Mouse (Mus musculus) MEL (cell line): ENCODE measurements around the gene Lrrc49. TPM values are rescaled to one million over a fixed set of nuclear protein-coding genes. Genes with fewer than 3 reads are reported as not detected.

Source experiments
- DNase-seq: peaks from one replicate; pipeline ENCODE4 v3.0.0; 2011; ENCODE audit warnings: low read depth, low spot score
- H3K27ac ChIP-seq: 2 replicates; pipeline ENCODE4 v1.5.1; 2012; ENCODE audit warnings: low read depth, mild to moderate bottlenecking, control low read depth, low read length, moderate library complexity; ENCODE audit not compliant: control insufficient read depth
- H3K27me3 ChIP-seq, 2 experiments: fragments of 150-350 bp in 1 of 2; sonication (generic) in 1 of 2; 2 replicates each; pipeline ENCODE4 v1.6.1; 2012; ENCODE audit warnings: low read length in 2 of 2, mild to moderate bottlenecking in 2 of 2, improper control_type of control experiment in 1 of 2, moderate library complexity in 1 of 2; ENCODE audit not compliant: insufficient read depth in 2 of 2, control insufficient read depth in 1 of 2
- H3K36me3 ChIP-seq, 2 experiments: 2 replicates each; pipeline ENCODE4 v1.6.1; 2012 to 2014; ENCODE audit warnings: low read length in 2 of 2, improper control_type of control experiment in 1 of 2, inconsistent platforms in 1 of 2, mild to moderate bottlenecking in 1 of 2; ENCODE audit not compliant: insufficient read depth in 2 of 2, control insufficient read depth in 1 of 2
- H3K4me1 ChIP-seq, 2 experiments: fragments of 150-350 bp in 1 of 2; sonication (generic) in 1 of 2; 2 replicates each; pipeline ENCODE4 v1.6.1; 2012; ENCODE audit warnings: low read length in 2 of 2, improper control_type of control experiment in 1 of 2, mild to moderate bottlenecking in 1 of 2; ENCODE audit not compliant: insufficient read depth in 2 of 2, control insufficient read depth in 1 of 2
- H3K4me3 ChIP-seq, 2 experiments: fragments of 150-350 bp in 1 of 2; sonication (generic) in 1 of 2; 2 replicates each; pipeline ENCODE4 v1.5.1; 2012; ENCODE audit warnings: low read depth in 2 of 2, low read length in 2 of 2, mild to moderate bottlenecking in 2 of 2, moderate library complexity in 2 of 2, control low read depth in 1 of 2, improper control_type of control experiment in 1 of 2; ENCODE audit not compliant: control insufficient read depth in 1 of 2, insufficient read depth in 1 of 2
- H3K79me2 ChIP-seq: 2 replicates; pipeline ENCODE4 v1.6.1; 2012; ENCODE audit warnings: mild to moderate bottlenecking, low read length, moderate library complexity; ENCODE audit not compliant: control insufficient read depth, poor library complexity, insufficient read depth
- H3K9ac ChIP-seq: 2 replicates; pipeline ENCODE4 v1.6.1; 2012; ENCODE audit warnings: low read depth, mild to moderate bottlenecking, control low read depth, low read length, moderate library complexity; ENCODE audit not compliant: control insufficient read depth, poor library complexity, severe bottlenecking
- H3K9me3 ChIP-seq: fragments of 150-350 bp; sonication (generic); replicated peaks from 2 replicates; pipeline ENCODE4 v1.6.1; 2012; ENCODE audit warnings: mild to moderate bottlenecking, low read length, improper control_type of control experiment, moderate library complexity; ENCODE audit not compliant: insufficient read depth
- CHD2 ChIP-seq: IDR thresholded peaks from 2 replicates; pipeline ENCODE4 v1.6.1; 2011; ENCODE audit warnings: low read length, improper control_type of control experiment
- CTCF ChIP-seq, 3 experiments: IDR thresholded peaks in 2 of 3; conservative IDR thresholded peaks in 1 of 3; 2 replicates each; pipeline ENCODE4 v1.5.1; 2011 to 2012; ENCODE audit warnings: low read length in 3 of 3, low read depth in 2 of 3, mild to moderate bottlenecking in 2 of 3, improper control_type of control experiment in 1 of 3, inconsistent platforms in 1 of 3, mixed read lengths in 1 of 3, moderate library complexity in 1 of 3; ENCODE audit not compliant: control insufficient read depth in 1 of 3, insufficient read depth in 1 of 3, poor library complexity in 1 of 3, severe bottlenecking in 1 of 3
- EP300 ChIP-seq, 2 experiments: IDR thresholded peaks; 2 replicates each; pipeline ENCODE4 v1.6.1; 2011; ENCODE audit warnings: improper control_type of control experiment in 2 of 2, low read length in 2 of 2, low read depth in 1 of 2, mild to moderate bottlenecking in 1 of 2
- ETS1 ChIP-seq: IDR thresholded peaks from 2 replicates; pipeline ENCODE4 v1.6.1; 2012; ENCODE audit warnings: low read depth, mild to moderate bottlenecking, inconsistent platforms, low read length, improper control_type of control experiment, moderate library complexity
- GABPA ChIP-seq: IDR thresholded peaks from 2 replicates; pipeline ENCODE4 v1.6.1; 2012; ENCODE audit warnings: low read depth, mild to moderate bottlenecking, inconsistent platforms, low read length, improper control_type of control experiment, moderate library complexity
- KAT2A ChIP-seq: conservative IDR thresholded peaks from 2 replicates; pipeline ENCODE4 v1.6.1; 2012; ENCODE audit warnings: low read depth, low read length, improper control_type of control experiment, inconsistent platforms
- MAFK ChIP-seq: IDR thresholded peaks from 2 replicates; pipeline ENCODE4 v1.6.1; 2011; ENCODE audit warnings: low read depth, mild to moderate bottlenecking, low read length, improper control_type of control experiment, borderline replicate concordance
- MAZ ChIP-seq: IDR thresholded peaks from 2 replicates; pipeline ENCODE4 v1.6.1; 2012; ENCODE audit warnings: low read depth, mild to moderate bottlenecking, inconsistent platforms, low read length, improper control_type of control experiment
- MEF2A ChIP-seq: IDR thresholded peaks from 2 replicates; pipeline ENCODE4 v1.6.1; 2014; ENCODE audit warnings: low read depth, mild to moderate bottlenecking, inconsistent platforms, low read length, improper control_type of control experiment; ENCODE audit not compliant: poor library complexity, insufficient replicate concordance, severe bottlenecking; ENCODE audit errors: extremely low read depth
- MXI1 ChIP-seq: IDR thresholded peaks from 2 replicates; pipeline ENCODE4 v1.6.1; 2011; ENCODE audit warnings: mild to moderate bottlenecking, low read depth, low read length, improper control_type of control experiment
- MYC ChIP-seq: IDR thresholded peaks from 2 replicates; pipeline ENCODE4 v1.6.1; 2011; ENCODE audit warnings: low read depth, mild to moderate bottlenecking, low read length, improper control_type of control experiment, moderate library complexity
- NELFE ChIP-seq: IDR thresholded peaks from 2 replicates; pipeline ENCODE4 v1.6.1; 2011; ENCODE audit warnings: low read depth, low read length, improper control_type of control experiment
- POLR2AphosphoS2 ChIP-seq: IDR thresholded peaks from 2 replicates; pipeline ENCODE4 v1.6.1; 2011; ENCODE audit warnings: low read length, improper control_type of control experiment
- SMC3 ChIP-seq: IDR thresholded peaks from 2 replicates; pipeline ENCODE4 v1.6.1; 2011; ENCODE audit warnings: low read depth, low read length, improper control_type of control experiment
- TBP ChIP-seq: IDR thresholded peaks from 2 replicates; pipeline ENCODE4 v1.8.0; 2011; ENCODE audit warnings: low read depth, low read length, improper control_type of control experiment
- USF1 ChIP-seq: IDR thresholded peaks from 2 replicates; pipeline ENCODE4 v1.6.1; 2014; ENCODE audit warnings: low read depth, mild to moderate bottlenecking, inconsistent platforms, low read length, improper control_type of control experiment, moderate library complexity
- ZNF384 ChIP-seq: IDR thresholded peaks from 2 replicates; pipeline ENCODE4 v1.6.1; 2012; ENCODE audit warnings: low read depth, mild to moderate bottlenecking, inconsistent platforms, low read length, improper control_type of control experiment
- polyA plus RNA-seq, 2 experiments: library from polyadenylated mRNA; stranded (reverse) in 1 of 2; unstranded in 1 of 2; fragments of >175 nt in 1 of 2; fragments of >200 nt in 1 of 2; gene quantifications; 2 replicates each; pipeline versions ENCODE4 v1.2.1 to v1.2.4; 2012; ENCODE audit warnings: low replicate concordance in 2 of 2, low read depth in 1 of 2; ENCODE audit not compliant: insufficient read length in 2 of 2, insufficient read depth in 1 of 2, missing spikeins in 1 of 2
- total RNA-seq: library from RNA; depleted of rRNA; stranded (reverse); fragments of 300-350 nt; gene quantifications from 2 replicates; pipeline ENCODE4 v1.2.3, GENCODE M21; 2012

Gene Lrrc49
- total and polyA plus RNA-seq, 3 experiments = 2.7 to 5.5 TPM; not detected in 1

DNA sequence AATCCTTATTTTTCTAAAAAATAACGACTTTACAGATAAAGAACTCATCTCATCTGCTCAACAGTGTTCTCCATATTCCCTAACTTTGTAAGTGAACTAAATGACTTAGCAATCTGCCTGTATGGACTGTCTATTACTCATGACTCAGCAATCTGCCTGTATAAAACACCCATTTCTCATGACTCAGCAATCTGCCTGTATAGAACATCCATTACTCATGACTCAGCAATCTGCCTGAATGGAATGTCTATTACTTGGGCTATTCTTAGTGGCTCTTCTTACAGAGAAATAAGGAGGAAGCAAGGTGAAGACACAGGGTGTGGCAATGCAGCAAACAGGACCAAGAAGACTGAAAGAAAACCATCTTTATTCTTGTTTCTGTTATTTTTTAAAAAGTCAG lies 34.8 kb downstream of the Lrrc49 start:
- peak; percentile 88 for DNase-seq
- H3K9me3 ChIP-seq = no peaks in the 10 kb centered on the region
- no peak overlapping the region for H3K9ac ChIP-seq
- H3K36me3 ChIP-seq = peaks cover 0 to 12% of the 10 kb centered on the region in 2 experiments; a peak in 2 of 4 replicates
- H3K4me3 ChIP-seq = no peak overlapping the region
- H3K4me1 ChIP-seq = peaks cover 0 to 3% of the 10 kb centered on the region in 2 experiments; a peak in 1 of 4 replicates
- TF ChIP-seq ETS1 = peak; percentile 94
- TF ChIP-seq GABPA = peak; percentile 81; the same call in 1 of the 2 replicates
- TF ChIP-seq USF1 = no peak
- peak in 1 of 2 experiments; percentile 35; a peak in 1 of 4 replicates for TF ChIP-seq EP300 (IDR thresholded peaks at IDR 0.05; ENCODE audit: low read depth in 1 of 2, low read length in 2 of 2)
- no peak for TF ChIP-seq CTCF (IDR thresholded peaks at IDR 0.05 in 2 of 3, conservative IDR thresholded peaks at IDR 0.05 in 1 of 3; ENCODE audit: control insufficient read depth in 1 of 3, insufficient read depth in 1 of 3, low read depth in 2 of 3, low read length in 3 of 3, poor library complexity in 1 of 3, severe bottlenecking in 1 of 3)
- peak; percentile 100 for TF ChIP-seq MAFK
- peak; percentile 68; the same call in 1 of the 2 replicates for TF ChIP-seq ZNF384
- TF ChIP-seq, all 39 proteins: peak for 5
- Histone ChIP-seq H3K27ac (no peak overlapping the region), H3K79me2 (no peaks in the 10 kb centered on the region), H3K27me3 (no peaks in the 10 kb centered on the region)

DNA sequence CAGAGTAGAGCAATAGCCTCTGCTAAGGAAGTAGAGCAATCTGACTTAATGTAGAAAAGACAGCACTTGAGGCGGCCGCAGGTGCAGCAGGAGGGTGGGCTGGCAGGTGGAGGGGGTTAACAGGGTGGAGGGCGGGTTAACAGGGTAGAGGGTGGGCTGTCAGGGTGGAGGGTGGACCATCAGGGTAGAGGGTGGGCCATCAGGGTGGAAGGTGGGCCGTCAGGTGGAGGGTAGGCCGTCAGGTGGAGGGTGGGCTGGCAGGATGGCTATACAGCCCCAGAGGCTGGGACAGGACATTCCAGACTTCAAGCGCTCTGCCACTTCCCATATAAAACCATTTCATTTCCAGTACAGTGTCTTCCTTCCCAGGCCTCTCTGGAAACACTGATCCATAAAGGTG lies 37.7 kb downstream of the Lrrc49 start:
- H3K27me3 ChIP-seq = no peaks in the 10 kb centered on the region
- TF ChIP-seq MAZ (no peak), SMC3 (no peak), POLR2AphosphoS2 (no peak), MYC (no peak), MEF2A (no peak), NELFE (no peak), CHD2 (no peak), KAT2A (no peak), MXI1 (no peak), MAFK (no peak), TBP (no peak)
- peaks cover 0 to 3% of the 10 kb centered on the region in 2 experiments; a peak in 1 of 4 replicates for H3K4me1 ChIP-seq

More for the DNA sequence above, 37.7 kb downstream of the Lrrc49 start:
- DNase-seq = no peak
- no peak overlapping the region for H3K4me3 ChIP-seq
- H3K36me3 ChIP-seq = peaks cover 0 to 12% of the 10 kb centered on the region in 2 experiments; a peak in 2 of 4 replicates
- no peaks in the 10 kb centered on the region for H3K9me3 ChIP-seq
- no peaks in the 10 kb centered on the region for H3K79me2 ChIP-seq
- H3K9ac ChIP-seq = no peak overlapping the region
- no peak overlapping the region for H3K27ac ChIP-seq
